Mouse (Mus musculus): ENCODE data around the gene Sox5. TPM values are rescaled to one million over a fixed set of nuclear protein-coding genes. Genes with fewer than 3 reads are reported as not detected.

Gene Sox5
- total RNA-seq, 2 experiments from 2014 or later, result 39.5 to 48.8 TPM

DNA sequence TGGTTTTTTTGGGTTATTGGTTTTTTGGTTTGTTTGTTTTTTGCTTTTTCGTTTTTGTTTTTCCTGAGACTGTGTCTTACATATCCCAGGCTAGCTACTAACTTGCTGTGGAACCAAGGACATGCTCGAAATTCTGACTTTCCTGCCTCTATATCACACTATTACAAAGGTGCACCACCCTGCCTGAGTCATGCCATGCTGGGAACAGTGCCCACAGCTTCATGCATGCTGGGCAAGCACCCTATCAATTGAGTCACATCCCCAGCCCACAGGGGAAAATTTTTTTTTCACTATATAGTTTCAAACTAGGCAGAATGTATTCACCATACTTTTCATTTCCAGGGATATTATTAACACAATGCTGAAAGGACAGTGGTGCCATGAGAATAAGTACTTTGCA is 8.8 kb downstream of the Sox5 start:
- no peak for DNase-seq (ENCODE audit: low spot score in 2 of 2)

DNA sequence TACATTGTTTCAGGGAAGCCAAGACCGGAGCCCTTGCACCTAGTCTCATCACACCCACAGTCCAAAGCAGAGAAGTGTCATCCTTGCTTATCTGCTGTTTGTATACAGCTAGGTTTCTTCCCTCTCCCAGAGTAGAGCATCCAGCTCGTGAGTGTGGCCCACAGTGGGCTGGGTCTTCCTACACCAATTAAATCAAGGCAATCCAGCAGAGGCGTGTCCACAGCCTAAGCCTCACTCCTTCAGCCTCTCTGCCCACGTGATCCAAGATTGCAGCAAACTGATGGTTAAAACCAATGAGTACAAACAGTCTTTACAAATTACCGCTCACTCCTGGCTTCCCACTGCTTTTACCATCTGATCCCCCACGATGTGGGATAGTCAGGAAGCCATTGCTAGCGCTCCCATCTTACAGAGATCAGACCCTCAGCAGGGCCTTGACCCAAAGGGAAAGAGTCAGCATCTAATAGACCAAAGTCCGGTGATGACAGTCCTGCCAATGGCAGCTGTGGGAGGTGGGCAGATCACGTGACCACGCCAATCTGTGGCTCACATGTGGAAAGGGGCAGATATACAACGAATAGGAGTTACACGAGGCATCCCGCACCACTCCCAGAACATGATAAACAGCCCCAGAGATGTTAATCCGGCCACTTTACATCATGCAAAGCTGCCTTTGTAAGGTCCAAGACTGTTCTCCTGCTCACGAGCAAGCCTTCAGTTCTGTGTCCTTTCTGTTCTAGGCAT is 9.4 kb downstream of the Sox5 start:
- no peak for DNase-seq (ENCODE audit: low spot score in 2 of 2)

- DNase-seq (ENCODE audit: low spot score in 2 of 2), result no peak
Observed at GRCm38 (mm10) chr6:144769060-144769459, 12.7 kb downstream of the Sox5 start.

- no peak for DNase-seq (ENCODE audit: low spot score in 2 of 2)
Observed at GRCm38 (mm10) chr6:144761902-144762301, 19.9 kb downstream of the Sox5 start.

DNA sequence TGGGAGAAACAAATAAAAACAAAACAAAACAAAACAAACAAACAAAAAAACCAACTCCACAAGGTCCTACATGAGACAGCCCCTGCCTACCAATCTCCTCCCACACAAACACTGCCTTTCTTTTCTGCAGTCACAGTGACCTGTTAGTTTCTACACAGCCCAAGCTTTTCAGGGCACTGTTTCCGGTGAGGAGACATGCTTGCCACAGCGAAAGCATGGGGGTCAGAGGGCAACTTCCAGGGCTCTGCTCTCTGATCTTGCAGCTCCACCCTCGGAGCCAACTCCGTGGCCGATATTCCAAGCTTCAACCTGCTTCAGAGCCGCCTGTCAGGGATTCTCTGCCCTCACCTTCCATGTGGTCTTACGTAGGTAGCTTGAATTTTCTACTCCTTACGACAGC is 22.6 kb downstream of the Sox5 start:
- no peak for DNase-seq (ENCODE audit: low spot score in 2 of 2)

- DNase-seq (ENCODE audit: low spot score in 2 of 2), result no peak
Observed at GRCm38 (mm10) chr6:144757414-144757813, 24.4 kb downstream of the Sox5 start.

DNA sequence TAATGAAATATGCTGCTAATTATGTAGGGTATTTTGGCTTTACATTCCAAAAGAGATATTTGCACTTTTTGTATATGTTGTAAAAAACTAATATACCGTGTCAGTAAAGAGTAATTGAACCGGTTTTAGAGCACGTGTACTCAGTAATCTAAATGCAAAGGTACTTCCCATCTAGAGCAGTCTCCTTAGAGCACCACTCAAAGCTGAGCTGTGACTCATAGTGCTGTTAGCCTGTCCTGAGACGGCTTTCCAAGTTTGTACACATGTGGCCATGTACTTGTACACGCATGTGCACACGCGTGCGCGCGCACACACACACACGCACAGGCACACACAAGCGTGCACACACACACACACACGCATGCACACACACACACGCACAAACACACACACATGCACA is 25.3 kb downstream of the Sox5 start:
- DNase-seq (ENCODE audit: low spot score in 2 of 2), result no peak

DNA sequence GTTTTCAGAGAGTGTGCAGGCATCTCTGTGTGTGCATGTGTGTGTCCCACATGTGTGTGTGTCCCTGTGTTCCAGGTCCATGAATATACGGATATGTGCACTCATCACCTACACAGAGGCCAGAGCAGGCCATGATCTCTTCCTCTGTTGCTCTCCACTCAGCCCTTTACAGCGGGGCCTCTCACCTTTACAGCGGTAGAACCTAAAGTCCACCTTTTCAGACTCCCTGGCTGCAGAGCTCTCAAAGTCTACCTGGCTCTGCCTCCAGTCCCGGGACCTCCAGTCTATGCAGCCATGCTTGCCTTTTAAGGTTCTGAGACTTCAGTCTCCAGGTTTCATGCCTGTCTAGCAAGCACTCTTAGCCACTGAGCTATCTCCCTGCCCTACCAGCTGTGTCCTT is 26.5 kb downstream of the Sox5 start:
- DNase-seq (ENCODE audit: low spot score in 2 of 2), result no peak

- no peak for DNase-seq (ENCODE audit: low spot score in 2 of 2)
Observed at GRCm38 (mm10) chr6:144754366-144754765, 27.4 kb downstream of the Sox5 start.

DNA sequence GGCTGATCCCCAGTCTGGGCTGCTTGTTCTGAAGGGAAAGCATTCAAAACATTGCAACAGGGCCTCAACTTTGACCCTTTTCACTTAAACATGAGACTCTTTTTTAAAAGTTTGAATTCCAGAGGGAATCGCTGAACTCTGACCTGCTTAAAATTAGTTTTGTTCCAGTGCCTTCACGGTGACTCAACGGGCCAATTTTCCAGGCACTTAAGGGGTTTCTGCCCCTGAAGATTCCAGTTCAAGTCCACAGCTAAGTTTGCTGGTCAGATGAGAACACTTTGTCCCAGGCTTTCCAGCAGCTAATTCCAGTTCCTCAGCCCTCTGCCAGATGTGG is 27.8 kb downstream of the Sox5 start:
- DNase-seq (ENCODE audit: low spot score in 2 of 2), result no peak

- DNase-seq (ENCODE audit: low spot score in 2 of 2), result peak in 1 of 2 experiments; percentile 34
Observed at GRCm38 (mm10) chr6:144753225-144753962, 28.4 kb downstream of the Sox5 start.

GRCm38 (mm10) chr6:144751581-144751980 is 30.2 kb downstream of the Sox5 start:
- DNase-seq (ENCODE audit: low spot score in 2 of 2), result no peak

DNA sequence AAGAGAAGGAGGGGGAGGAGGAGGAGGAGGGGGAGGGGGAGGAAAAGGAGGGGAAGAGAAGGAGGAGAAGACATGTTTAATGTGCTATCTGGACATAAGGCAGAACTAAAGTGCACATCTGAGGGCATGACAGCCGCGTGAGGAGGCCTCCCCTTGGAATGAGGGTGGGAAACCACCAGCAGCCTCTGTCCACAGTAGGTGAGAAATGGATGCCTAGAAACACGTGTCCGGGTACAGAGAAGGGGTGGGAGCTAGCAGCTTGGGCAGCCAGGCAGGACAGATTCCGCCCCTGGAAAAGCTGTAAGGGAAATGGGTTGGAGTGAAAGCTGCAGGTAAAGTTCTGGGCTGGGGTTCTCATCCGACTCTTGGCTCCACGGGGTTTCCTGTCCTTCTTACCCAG is 31.6 kb downstream of the Sox5 start:
- DNase-seq (ENCODE audit: low spot score in 2 of 2), result no peak

GRCm38 (mm10) chr6:144746436-144746835 is 35.3 kb downstream of the Sox5 start:
- DNase-seq (ENCODE audit: low spot score in 2 of 2), result no peak

GRCm38 (mm10) chr6:144742559-144742958 is 39.2 kb downstream of the Sox5 start:
- no peak for DNase-seq (ENCODE audit: low spot score in 2 of 2)

DNA sequence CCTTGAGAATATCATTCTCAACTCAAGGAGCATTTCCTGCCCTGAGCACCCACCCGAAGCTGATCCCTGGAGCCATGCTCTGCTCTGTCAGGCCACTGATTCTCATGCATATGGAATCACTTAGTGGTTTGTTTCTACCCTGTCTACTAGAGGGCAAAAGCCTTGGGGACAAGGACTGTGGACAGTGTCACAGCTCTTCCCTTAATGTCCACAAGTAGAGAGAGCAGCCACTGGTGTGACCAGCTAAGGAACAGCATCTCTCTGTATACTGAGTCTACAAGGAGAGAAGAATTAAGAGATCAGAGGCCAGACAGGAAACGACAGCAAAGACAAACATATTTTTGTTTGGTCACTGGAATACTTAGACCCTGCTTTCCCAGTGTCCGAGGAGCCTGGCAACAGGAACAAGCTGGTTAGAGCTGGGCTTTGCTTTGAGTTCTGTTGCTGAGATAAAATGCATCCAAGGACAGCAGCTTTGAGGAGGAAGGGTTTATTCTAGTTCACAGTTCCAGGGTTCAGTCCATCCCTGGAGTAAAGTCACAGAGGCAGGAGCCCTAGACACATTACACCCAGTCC is 40.6 kb downstream of the Sox5 start:
- DNase-seq (ENCODE audit: low spot score in 2 of 2), result no peak

DNA sequence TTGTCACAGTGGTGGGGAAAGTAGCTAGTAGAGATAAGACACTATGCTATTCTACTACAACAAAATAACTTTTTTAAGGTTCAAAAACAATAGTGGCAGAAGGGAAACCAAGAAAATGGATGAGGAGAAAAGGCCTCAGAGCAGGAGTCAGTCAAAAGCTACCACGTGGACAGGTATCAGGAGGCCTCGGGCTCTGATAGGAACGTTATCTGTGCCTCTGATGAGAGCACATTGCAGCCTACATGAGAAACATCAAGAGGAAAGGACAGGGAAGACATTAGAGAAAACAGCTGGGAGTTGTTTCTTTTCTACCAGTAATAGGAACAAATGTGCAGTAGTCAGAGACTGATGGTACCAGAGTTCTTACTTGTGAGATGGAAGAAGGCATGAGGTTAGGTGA is 41.4 kb downstream of the Sox5 start:
- DNase-seq (ENCODE audit: low spot score in 2 of 2), result no peak

GRCm38 (mm10) chr6:144739753-144740152 is 42.0 kb downstream of the Sox5 start:
- no peak for DNase-seq (ENCODE audit: low spot score in 2 of 2)

DNA sequence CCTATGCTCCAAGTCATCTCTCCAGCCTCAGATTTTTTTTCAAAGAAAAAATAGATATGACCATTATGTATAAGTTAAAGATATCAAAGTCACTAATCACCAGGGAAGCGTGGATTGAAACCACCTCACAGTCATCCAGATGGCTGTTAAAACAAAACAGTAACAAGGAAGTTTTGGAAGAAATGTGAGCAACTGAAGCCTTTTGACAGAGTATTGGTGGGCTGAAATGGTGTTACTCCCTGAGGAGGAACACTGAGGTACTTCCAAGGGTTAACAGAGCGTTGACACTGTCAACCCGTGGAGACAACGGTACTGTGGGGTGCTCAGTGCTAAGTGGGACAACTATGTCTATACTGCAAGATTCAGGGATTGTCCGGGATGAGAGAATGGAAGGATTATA is 44.0 kb downstream of the Sox5 start:
- DNase-seq (ENCODE audit: low spot score in 2 of 2), result no peak

DNA sequence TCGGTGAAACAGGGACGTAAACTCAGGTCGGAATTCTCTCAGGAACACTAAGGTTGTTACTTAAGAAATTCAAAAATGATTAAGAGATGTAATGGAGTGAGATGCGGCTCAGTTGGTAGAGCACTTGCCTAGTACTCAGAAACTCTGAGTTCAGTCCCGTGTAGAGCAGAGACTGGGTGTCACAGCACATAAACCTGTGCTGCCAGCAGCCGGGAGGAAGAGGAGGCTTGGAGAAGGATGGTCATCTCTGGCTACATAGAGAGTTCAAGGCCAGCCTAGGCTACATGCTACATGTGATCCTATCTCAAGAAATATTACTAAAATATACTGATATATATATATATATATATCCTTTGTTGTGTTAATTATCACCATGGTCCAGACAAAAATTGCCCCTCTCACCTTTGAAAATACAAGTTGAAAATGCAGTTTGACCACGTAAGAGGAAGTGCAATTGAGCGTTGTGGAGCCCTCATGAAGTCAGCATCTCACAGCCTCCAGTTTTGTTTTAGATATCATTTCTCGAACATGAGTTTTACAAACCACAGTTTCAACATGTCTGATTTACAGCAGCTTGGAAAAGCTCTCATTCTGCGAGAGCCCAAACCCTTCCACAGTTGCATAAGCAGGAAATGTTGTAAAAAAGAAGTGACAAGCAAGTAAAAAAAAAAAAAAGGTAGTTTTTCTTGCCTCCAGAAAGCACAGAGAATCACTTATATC is 50.4 kb downstream of the Sox5 start:
- no peak for DNase-seq (ENCODE audit: low spot score in 2 of 2)

- DNase-seq (ENCODE audit: low spot score in 2 of 2), result no peak
Observed at GRCm38 (mm10) chr6:144723530-144724144, 58.1 kb downstream of the Sox5 start.
